Mouse (Mus musculus) layer of hippocampus, adult 18-20 months (tissue): ENCODE measurements around the gene Tfpi2. TPM values are rescaled to one million over a fixed set of nuclear protein-coding genes. Genes with fewer than 3 reads are reported as not detected.

Experiments used
- DNase-seq, 2 experiments: peaks; one replicate each; pipeline ENCODE4 v3.0.0; 2022; ENCODE audit warnings: low spot score in 2 of 2
- long read RNA-seq: library from polyadenylated mRNA; stranded (forward); transcript quantifications from one replicate; pipeline ENCODE4 v2.0.0, GENCODE M21; 2021
- total RNA-seq, 2 experiments: library from RNA; stranded (reverse); gene quantifications; 2 replicates each; pipeline ENCODE4 v1.2.3; 2021

The Tfpi2 gene
- total RNA-seq, result not detected
- long read RNA-seq, result 0 reads

- no peak for DNase-seq
Observed at GRCm38 (mm10) chr6:3988750-3989149, at the start of gene Tfpi2. Gene Tfpi2 (minus strand): TSS chr6:3988919.

- DNase-seq, result peak in 1 of 2 experiments; percentile 4
Observed at GRCm38 (mm10) chr6:4030956-4031355, 42.2 kb upstream of the Tfpi2 start.

DNA sequence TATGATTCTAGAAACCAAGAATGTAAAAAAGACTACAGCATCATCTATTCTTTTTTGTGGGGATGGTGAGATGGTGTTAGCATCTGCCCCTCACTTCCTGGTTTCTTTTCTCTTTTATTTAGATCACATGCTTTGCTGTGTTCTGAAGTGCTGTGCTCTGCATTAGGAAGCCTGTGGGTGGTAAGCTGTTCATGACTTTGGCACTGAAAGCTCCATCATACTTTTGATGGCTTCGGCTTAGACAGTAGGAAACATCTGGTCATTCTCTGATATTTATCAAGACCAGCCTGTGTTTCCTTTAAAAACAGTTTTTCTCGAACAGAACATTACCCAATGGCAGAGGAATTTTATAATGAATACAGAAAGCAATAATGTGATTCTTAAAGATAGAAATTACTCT lies 37.6 kb upstream of the Tfpi2 start:
- no peak for DNase-seq

DNA sequence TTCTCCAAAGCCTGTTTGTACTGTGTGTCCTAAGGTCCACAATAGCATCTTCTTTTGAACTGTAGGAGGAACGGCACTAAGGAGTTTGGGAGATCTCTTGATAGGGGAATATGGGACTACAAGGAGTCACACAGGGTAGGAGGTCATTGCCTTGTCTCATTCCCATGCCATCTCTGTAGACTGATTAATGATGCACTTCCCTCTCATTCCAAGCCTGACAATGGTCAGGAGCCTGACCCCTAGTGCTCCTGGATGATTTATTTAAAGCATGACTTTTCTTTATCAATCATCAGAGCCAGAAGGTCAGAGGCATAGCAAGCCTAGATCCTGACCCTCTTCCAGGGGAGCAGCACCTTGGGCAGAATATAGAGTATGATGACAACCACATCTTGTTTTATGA lies 33.9 kb upstream of the Tfpi2 start:
- no peak for DNase-seq

- DNase-seq, result no peak
Observed at GRCm38 (mm10) chr6:4009548-4009947, 20.8 kb upstream of the Tfpi2 start.

DNA sequence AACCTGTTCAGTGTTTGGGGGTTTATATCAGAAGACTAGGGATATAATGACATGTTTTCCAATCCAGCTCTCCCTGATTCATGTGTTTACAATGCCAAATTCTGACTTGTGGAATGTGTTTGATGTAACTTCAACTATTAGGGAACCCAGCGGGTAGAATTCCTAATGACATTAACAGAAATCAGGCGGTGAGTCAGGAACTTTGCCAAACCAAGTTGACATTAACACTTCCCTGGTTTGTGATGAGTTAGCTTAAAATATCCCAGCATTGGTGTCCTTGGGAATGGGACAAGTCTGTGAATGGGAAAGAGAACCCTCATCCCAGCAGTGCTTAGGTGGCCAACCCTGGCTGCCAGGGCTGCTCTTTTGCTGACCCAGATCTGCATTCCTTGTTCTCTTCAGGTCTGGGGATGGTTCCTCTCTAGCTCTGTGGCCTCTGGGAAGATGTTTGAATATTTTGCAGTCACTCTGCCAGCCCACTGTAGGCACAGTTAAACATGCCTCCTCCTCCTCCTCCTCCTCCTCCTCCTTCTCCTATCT lies 19.9 kb upstream of the Tfpi2 start:
- DNase-seq, result no peak

DNA sequence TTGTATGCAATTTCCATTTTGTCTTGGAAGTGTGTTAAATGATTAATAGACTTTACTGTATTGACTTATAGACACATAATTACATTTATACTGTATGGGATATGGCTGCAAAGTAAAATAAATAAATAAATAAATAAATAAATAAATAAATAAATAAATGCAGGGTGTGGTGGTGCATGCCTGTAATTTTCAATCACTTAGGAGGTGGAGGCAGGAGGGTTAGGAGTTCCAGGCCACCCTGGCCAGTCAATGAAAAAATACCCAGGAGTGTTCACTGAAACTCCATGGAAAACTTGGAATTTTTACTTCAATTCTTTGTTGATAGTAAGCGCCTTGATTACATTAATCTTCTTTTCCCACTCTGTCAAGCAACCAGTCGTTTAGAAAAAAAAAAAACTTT lies 16.1 kb upstream of the Tfpi2 start:
- DNase-seq, result no peak

- peak in 1 of 2 experiments; percentile 9 for DNase-seq
Observed at GRCm38 (mm10) chr6:4003890-4004306, 15.2 kb upstream of the Tfpi2 start, which contains the start of gene Gng11. Gene Gng11 (plus strand): TSS chr6:4003904.

DNA sequence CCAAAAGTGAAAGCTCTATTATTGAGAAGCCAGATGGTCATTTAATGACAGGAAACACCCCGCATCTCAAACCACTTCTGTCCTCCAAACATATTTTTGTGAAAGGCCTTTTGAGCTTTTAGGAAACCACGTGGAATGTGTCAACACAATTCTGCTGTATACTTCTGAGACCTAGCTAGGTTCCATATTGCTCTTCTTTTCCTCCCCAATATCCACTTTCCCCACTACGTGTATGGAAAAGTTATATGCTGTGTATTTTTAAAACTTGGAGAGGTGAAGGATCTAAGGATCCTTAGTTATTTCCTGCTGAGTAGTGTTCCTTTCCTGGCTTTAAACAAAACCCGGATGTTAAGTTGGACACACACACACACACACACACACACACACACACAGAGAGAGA lies 14.7 kb upstream of the Tfpi2 start:
- DNase-seq, result no peak

GRCm38 (mm10) chr6:4000716-4001115 lies 12.0 kb upstream of the Tfpi2 start:
- no peak for DNase-seq

DNA sequence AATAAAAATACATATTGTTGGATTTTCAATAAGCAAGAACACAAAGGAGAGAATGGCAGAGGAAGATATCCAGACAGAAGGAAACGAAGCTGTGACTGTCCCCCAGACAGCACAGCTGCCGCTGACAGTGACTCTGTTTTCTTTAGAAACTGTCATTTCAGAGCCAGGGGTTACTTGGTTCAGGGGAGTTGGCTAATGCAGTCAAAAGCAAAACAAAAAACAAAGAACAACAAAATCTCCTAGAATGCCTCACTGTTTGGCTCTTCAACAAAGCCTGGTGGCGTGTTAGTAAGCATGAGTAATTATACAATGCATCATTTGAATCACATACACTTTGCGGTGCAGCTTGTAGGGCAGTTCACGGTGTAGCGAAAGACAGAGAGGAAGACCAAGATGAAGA lies 10.6 kb upstream of the Tfpi2 start:
- DNase-seq, result no peak

GRCm38 (mm10) chr6:3998089-3998488 lies 9.4 kb upstream of the Tfpi2 start:
- no peak for DNase-seq

GRCm38 (mm10) chr6:3993492-3993891 lies 4.8 kb upstream of the Tfpi2 start, which contains the start of gene Gngt1:
Gene Gngt1 (plus strand): TSS chr6:3993792.
- no peak for DNase-seq

DNA sequence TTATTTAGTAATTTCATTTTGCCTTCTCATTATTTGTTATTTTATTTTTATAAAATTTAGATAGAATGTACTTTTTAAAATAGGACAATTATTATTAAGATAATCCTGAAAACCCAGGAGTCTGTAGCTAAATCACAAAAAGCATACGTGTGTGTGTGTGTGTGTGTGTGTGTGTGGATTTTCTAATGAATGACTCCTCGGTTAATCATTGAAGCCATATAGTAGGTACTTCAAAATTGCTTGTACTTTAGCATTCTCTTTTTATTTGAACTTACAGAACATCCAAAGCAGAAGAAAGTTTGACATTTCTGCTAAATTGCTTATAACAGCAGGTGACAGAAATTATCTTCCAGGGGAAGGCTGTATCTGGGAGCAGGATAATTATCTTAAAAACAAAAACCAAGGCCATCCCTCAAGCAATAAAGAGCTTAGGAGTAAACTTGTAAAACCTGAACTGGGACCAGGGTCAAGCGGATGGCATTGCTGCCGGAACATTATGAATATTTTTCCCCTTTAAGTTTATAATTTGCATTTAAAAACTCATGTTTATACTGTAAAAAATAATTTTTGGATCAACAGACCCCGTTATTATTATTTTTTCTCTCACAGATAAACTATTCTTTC lies 5.9 kb downstream of the Tfpi2 start:
- DNase-seq, result no peak

GRCm38 (mm10) chr6:3973679-3974078 lies 15.0 kb downstream of the Tfpi2 start:
- no peak for DNase-seq

GRCm38 (mm10) chr6:3967676-3968626 lies 20.8 kb downstream of the Tfpi2 start:
- DNase-seq, result peak in 1 of 2 experiments; percentile 11

GRCm38 (mm10) chr6:3954969-3955368 lies 33.8 kb downstream of the Tfpi2 start:
- no peak for DNase-seq

GRCm38 (mm10) chr6:3936140-3936714 lies 52.5 kb downstream of the Tfpi2 start:
- DNase-seq, result no peak

- no peak for DNase-seq
Observed at GRCm38 (mm10) chr6:3935606-3936005, 53.1 kb downstream of the Tfpi2 start.

GRCm38 (mm10) chr6:3935048-3935447 lies 53.7 kb downstream of the Tfpi2 start:
- DNase-seq, result no peak

- DNase-seq, result no peak
Observed at GRCm38 (mm10) chr6:3926140-3926539, 62.6 kb downstream of the Tfpi2 start.

- peak; percentile 37 to 49 for DNase-seq
Observed at GRCm38 (mm10) chr6:3922870-3923269, 65.8 kb downstream of the Tfpi2 start.
